Mouse (Mus musculus) 3134 (cell line): ENCODE measurements around the gene 3110040N11Rik.
"Not testable (repeated sequence)": the region's sequence is repeated elsewhere in the genome, so short reads cannot be mapped to it uniquely, and the experiment has no call there.

Experiments used
- DNase-seq: peaks from one replicate; pipeline ENCODE4 v3.0.0-alpha.2; 2011; ENCODE audit warnings: low spot score; ENCODE audit not compliant: insufficient read length; ENCODE audit errors: extremely low read depth

Gene 3110040N11Rik

DNA sequence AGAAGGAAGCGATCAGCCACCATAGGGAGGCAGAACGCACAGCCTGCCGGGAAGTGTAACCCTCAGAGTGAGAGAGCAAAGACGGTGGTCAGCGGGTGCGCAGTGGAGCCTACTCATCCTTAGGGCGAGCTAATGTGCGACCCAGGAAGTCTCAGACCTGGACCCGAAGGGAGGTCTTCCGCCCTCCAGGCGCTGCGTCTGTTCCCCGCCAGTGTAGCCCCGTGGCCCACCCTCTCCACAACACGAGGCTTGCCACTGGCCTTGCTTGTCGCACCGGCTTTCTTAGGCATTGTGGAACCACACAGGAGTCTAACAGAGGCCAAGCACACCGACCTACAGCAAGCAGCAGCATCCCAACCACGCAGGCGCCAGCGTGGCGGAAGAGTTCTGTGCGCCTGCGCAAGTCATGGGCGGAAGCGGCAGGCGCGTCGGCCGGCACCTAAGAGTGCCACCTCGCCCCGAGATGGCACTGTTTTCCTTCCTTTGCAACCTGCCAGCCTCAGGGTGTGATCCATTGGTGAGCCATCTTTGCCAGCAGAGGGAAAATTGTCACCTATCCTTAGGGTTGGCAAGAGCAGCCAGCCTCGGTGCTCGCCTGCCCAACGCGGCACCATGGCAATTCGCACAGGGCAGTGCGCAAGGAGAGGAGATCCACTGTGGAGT is at the start of gene 3110040N11Rik:
Gene 3110040N11Rik, minus strand, starts transcription at position 384 of the 663 bp plus-strand sequence.
- DNase-seq: peak; percentile 93

DNA sequence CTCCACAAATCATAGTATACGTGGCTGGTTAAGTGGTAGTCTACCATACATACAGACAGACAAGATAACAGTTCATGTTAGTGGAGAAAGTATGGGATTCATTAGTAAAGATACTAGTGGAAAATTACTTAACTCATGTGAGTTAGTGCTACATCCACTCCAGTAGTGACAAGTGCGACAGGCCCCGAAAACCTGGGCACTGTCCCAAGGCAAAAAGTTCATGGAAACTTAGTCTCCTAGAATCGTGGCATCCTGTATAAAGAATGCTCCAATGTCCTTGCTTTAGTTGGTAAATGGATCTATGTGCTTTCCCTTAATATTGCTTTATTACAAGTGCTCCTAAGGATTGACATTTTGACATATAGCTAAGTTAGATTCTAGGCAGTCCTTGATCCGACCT is 48.5 kb upstream of the 3110040N11Rik start:
- not testable (repeated sequence) for DNase-seq

DNA sequence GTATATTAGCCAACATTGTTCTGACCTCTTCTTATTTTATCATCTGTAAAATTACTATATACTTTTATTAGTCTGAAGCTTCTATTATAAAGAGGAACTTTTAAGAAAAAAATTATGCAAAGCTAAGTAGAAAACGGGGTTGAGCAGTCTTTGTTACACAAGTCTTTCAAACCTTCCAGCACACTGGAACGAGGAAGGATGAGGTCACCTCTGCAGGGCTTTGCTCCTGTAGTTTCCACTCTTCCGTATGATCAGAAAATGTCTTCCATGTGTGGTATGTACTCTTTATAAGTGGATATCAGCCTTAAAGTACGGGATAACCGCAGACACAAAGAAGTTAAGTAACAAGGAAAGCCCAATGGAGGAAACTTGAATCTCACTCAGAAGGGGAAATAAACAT is 46.2 kb upstream of the 3110040N11Rik start:
- DNase-seq: no peak

DNA sequence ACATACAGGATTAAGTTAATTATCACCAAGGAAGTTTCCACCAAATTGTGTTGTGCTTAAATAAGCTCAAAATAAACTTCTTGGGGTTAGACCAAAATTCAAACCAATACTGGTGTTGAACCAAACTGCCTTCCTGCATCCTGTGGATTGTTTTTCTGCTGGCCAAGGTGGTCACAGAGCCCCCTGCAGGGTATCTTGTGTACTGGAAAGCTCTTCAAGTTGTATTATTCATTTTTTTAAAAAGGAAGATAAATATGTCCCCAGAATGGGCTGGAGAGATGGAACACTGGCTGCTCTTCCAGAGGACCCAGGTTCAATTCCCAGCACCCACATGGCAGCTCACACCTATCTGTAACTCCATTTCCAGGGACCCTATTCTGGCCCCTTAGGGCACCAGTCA is 45.6 kb upstream of the 3110040N11Rik start:
- DNase-seq: no peak

DNA sequence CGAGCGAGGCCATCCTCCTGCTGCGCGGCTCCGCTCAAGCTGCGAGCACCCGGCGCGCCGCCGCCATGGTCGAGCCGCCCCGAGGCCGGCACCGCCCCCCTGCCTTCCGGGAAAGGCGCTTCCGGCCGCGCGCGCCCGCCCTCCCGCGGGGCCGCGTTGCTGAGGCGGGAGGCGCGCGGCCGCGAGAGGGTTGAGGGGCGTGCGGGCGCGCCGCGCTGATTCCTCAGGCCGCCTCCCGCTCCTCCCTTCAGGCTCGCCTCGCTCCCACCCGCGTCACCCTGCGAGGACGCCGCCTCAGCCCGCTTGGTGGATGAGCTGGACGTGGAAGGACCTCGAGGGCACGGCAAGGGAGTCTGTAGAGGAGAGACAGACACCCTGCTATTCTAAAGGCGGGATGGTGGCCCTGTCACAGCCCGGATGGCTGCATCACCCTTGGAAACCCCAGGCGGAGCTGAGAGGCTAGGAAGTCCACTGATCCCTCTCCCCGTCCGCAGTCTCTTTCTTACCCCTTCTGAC is 40.2 kb upstream of the 3110040N11Rik start, which contains the start of gene Btbd1:
Gene Btbd1, minus strand, starts transcription at position 53 of the 516 bp plus-strand sequence.
- DNase-seq: peak; percentile 84

DNA sequence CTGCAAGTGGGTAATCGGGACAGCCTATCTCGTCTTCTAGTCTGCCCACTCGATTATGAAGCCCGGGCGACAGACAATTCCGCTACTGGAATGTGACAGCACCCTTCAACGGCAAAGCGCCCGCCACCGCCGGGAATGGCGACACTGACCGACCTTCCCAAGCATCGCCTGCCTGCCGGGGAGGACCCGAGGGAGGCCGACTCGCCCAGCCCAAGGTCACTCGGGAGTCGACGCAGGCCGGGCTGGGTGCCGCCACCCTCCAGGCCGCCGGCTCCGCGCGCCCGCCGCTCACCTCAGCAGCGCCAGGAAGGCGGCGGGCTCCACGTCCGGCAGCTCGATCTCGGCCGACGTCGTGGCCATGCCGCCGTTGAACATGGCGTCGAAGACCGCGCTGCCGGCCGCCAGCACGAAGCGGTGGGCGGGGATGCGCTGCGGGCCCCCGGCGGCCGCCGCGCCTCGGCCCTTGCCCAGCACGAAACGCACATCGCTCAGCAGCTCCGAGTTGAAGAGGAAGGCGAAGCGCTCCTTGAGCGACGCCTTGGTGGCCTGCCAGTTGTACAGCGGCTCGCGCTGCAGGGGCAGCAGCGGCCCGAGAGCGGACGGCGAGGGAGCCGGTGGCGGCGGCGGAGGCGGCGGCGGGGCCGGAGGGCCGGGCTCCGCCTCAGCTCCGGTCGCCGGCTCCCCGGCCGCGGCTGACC is 39.6 kb upstream of the 3110040N11Rik start:
- DNase-seq: peak; percentile 70

DNA sequence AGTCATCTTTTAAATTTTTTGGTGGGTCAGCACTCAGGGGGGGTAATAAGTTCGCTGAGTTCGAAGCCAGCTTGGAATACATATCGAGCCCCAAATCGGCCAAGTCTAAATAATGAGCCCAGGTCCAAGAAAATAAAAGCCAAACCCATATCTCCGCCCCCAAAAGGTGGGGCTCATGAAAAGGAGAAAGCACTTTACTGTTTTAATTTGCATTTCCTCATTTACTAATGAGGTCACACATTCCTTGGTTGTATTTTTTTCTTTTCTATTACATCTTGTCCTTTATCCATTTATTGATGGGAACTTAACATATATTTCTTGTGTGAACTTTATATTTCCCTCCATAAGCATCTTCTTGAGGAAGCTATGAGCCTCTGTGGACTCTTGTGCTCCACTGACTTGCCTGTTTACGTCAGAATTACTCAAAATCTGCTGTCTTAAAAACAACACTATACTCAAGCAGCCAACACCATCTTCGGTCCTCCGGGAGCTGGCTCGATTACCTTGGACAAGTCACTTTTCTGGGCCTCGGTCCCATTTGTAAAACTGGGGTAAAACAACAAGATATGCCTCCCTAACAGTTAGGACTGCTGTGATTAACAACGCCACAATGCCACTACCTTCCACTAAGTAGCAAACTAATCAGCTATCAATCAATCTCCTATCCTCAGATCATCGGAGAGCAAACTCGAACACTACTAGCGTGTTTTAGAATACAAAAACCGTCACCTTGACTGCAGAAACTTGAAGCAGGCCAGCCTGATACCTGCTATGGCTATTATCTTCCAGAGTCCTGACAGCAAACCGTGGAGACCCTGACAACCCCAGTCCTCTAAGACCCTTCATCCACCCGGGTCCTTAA is 38.8 kb upstream of the 3110040N11Rik start:
- peak; percentile 16 for DNase-seq

DNA sequence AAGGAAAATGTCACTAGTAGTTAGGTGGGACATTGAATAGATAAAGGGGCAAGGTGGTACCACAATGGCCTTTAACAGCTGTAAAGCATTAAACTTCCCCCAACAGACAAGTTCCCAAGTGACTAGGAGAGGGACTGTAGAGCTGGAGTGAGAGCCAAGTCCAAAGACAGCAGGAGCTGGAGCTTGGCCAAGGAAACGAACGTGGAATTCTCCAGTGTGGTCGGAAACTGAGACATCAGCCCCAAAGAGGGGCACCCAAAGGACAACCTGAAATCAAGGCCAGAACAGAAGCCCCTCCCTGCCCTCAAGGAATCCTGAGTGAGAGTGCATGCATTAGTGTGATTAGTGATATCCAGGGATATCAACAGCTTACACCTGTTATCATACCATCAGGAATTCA is 36.1 kb upstream of the 3110040N11Rik start:
- no peak for DNase-seq

DNA sequence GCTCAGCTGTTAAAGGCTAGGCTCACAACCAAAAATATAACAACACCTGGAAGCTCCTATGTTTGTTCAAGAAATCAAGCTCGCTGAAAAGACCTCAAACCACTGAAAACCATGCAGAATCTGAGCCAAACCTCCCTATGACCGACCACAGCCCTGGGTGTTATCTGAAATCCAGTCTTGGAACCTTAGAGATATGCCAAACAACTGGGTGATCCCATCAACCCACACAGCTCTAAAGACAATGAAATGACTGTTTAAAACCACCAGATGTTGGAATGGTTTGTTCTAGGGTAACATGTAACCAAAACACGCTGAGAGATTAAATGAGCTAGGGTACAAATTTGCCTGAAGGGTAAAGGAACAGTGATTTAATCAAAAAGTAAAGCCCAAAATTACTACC is 35.6 kb upstream of the 3110040N11Rik start:
- DNase-seq: no peak

DNA sequence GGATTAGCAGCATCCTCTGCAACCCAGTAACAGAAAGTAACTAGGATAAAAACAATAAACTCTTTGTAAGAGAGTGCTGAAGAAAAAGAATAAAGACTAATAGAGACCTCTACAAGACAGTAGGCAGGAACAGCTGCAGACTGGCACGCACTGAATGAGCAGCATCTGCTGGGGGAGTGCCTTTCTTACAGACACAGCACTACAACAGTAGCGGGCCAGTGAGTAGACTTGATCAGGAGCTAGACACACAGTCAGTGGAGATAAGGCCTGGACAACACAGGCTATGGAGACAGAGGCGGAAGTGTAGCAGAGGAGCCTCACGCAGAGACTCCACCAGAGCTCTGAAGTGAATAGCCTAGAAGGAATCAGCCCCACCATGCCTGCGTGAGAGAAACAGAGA is 16.8 kb upstream of the 3110040N11Rik start:
- no peak for DNase-seq

DNA sequence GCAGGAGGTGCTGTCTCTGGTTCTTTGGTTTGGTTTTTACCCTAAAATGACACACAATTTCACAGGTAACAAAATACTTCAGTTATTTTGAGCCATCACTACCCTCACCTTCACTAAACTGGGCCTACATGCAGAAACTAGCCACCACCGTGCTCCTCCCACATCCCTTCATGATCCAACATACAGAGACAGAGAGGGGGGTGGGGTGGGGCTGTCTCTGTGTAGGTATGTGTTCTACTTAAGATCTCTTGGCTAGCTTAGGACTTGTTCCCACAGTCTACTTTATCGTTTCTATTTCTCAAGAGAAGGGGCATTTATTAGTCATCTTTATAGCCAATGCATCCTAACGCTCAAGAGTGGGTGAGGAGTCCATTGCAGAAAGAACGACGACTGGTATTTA is 742 bp downstream of the 3110040N11Rik start:
- no peak for DNase-seq

DNA sequence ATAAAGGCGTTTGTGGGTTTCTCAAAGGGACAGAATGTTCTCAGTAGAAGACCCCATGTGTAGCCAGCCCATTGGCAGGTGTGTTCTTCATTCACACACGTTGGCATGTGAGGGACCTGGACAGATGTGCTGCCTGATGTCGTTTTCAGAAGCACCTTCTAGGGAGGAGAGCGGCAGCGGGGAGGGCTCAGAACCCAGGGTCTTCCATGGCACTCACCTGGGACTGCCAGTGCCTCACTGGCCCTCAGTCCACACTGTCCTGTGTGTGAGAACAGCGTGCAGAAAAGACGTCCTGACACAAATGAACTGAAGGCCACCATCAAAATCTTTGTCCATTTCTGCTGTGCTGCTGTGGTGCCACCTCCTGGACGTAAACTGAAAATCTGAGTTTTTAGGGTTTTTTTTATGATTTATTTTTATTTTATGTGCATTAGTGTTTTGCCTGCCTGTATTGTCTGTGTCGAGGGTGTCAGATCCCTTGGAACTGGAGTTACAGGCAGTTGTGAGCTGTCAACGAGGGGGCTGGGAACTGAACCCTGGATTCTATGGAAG is 11.5 kb downstream of the 3110040N11Rik start:
- DNase-seq: no peak

DNA sequence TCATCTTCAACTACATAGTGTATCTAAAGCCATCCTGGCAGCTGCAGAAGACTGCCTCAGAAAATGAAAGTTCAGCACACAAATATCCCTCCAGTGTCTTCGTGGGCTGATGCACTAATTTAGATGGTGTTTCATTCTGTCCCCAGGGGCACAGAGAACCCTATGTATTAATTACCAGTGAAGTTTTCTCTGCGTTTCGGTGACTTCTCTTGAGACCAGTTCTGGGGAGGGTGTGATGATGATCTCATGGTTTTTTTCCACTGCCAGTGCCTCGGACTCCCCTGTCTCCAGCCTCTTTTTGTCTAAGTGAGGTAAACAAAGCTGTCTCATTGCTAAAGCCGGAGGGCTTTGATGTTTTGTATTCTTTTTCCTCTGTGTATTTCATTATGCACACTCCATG is 14.0 kb downstream of the 3110040N11Rik start:
- no peak for DNase-seq

DNA sequence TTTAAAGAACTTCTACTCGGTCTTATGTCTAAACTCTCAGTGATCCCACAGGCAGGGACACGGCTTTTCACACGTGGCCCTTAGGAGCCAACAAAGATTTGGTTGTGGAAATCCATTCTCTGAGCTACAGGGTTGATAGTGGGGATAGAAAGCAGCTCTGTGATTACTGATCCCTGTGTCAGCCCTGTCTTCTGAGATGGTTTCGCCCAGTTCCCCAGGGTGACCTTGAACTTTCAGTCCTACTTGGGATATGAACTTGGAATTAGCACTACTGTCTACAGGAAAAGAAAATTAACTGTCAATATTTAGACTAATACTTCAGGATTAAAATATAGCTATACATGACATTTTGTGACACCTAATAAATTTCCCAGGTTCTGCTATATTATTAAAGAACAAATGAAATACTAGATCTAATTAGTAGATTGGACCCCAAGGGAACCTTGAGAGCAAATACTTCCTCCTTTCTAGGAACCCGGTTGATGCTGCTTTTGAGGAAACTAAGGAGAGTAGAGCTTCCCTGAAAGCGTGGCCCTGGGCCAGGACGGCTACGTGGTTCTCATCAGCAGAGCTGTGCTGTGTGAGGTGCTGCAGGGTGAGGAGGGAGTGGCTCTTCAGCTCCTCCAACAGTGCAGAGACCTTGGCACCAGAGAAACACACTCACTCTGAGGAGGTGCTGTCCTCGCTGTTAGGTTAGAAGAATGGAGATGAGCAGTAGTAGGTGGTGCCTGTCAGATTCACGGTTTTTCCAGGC is 16.3 kb downstream of the 3110040N11Rik start:
- no peak for DNase-seq

DNA sequence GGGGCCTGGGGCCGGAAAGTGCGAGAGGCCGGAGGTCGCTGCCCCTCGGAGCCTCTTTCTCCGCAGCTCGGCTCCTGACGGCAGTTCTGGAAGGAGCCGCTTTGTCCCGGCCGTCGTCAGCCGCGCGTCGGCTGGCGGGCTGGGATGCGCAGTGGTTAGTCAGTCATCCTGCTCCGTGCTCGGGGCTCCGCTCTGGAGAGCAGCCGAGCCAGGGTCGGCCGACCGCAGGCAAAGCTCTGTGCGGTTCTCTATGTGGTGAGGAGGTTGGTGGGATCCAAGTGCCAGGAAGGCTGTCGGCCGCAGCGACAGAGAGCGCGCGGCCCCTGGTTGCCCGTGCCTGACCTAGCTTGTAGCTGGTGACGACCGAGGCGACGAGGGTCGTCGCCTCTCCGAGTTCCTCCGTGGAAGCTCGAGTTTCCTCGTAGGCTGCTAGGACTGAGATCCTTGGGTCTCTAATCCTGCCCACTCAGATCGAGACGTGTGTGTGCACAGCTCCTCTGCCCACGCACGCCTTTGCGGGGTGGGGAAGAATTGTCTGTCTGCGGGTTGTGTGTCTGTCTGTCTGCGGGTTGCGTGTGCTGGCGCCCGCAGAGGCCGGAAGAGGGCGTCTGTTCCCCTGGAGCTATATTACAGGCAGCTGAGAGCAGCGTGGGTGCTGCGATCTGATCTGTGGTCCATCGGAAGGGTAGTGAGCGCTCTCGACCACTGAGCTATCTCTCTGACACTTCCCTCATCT is 26.0 kb downstream of the 3110040N11Rik start:
- no peak for DNase-seq

DNA sequence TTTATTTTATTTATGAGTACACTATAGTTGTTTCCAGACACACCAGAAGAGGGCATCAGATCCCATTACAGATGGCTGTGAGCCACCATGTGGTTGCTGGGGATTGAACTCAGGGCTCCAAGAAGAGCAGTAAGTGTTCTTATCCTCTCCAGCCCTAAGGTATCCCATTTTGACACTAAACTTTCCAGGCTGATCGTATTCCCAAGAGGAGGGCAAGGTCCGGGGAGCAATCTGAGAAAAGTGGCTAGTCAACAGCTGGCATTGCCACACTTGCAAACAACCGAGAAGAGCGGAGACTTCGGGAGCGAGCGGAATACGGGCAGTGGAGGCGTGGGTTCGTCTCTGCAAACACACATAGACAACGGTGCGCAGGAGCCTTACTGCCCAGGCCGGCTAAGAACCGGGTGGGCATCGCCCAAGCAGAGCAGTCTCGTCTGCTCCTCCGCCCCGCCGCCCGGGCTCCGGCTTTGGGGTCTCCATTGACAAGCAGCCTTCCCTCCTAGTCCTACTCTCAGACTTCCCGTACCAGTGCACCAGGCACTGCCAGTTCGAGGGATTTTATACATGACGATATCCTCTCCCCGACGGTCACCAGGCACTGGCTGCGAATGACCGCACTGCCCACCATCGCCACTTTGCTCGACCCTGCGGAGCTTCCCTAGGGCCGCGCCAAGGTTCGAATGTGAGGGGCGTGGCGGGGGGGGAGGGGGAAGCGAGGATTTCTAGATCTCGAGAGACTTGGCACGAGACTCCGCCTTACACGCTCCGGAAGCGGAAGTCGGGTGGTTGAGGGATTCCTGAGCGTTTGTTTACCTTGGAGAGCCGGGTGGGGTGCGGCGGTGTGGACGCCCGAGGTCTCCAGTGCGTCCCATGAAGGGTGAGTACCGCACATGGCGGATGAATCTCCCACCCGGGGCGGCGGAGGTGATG is 26.8 kb downstream of the 3110040N11Rik start, which contains the start of gene Ramac:
Gene Ramac, plus strand, starts transcription at position 746 of the 930 bp plus-strand sequence.
- peak; percentile 87 for DNase-seq

DNA sequence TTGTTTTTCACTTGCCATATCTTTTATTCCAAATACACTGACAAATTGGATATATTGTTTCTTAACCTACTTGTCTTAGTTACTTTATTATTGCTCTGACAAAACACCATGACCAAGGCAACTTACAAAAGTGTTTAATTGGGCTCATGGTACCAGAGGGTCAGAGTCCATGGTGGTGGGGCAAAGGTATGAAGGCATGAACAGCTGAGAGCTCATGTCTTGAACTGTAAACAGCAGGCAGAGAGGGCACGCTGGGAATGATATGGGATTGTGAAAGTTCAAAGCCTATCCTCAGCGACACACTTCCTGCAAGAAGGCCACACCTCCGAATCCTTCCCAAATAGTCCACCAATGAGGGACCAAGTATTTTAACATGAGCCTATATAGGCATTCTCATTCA is 41.3 kb downstream of the 3110040N11Rik start:
- DNase-seq: no peak

DNA sequence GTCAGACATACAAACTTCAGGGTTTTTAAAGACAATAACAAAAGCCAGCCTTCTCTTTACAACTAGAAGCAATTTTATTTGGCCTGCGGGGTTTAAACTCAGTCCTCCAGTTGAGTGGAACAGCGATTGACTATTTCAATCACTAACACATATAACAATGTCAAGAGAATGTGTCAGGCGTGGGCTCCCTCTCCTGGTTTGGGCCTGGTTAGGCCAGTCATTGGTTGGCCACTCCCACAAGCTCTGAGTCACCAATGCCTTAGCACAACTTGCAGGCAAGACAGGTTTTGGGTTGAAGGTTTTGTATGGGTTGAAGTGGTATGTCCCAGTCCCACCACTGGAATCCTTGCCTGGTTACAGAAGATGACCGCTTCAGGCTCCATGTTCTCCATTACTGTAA is 45.1 kb downstream of the 3110040N11Rik start:
- DNase-seq: peak; percentile 30
